Mouse (Mus musculus) c-Kit-negative CD71-positive TER-119-positive erythroid progenitor cells, embryonic 14.5 days (primary cell): Measurements from ENCODE around the gene Myo1d.

ENCODE experiments used
- DNase-seq: peaks from one replicate; pipeline ENCODE4 v3.0.0-alpha.2; 2013; ENCODE audit warnings: low read depth, low spot score

Myo1d gene

GRCm38 (mm10) chr11:80781535-80781934 lies 1.7 kb upstream of the Myo1d start:
- DNase-seq: no peak

- no peak for DNase-seq
These were observed 804 bp downstream of the Myo1d start for GRCm38 (mm10) chr11:80778916-80779526.

- DNase-seq: no peak
These were observed 1.7 kb downstream of the Myo1d start for GRCm38 (mm10) chr11:80778157-80778556.

GRCm38 (mm10) chr11:80777708-80778107 lies 2.1 kb downstream of the Myo1d start:
- no peak for DNase-seq

GRCm38 (mm10) chr11:80775535-80775934 lies 4.3 kb downstream of the Myo1d start:
- no peak for DNase-seq

GRCm38 (mm10) chr11:80772595-80773210 lies 7.1 kb downstream of the Myo1d start:
- DNase-seq: no peak

GRCm38 (mm10) chr11:80771596-80772250 lies 8.1 kb downstream of the Myo1d start:
- no peak for DNase-seq

- no peak for DNase-seq
These were observed 8.6 kb downstream of the Myo1d start for GRCm38 (mm10) chr11:80771186-80771585.

- DNase-seq: no peak
These were observed 12.6 kb downstream of the Myo1d start for GRCm38 (mm10) chr11:80767320-80767617.

- DNase-seq: no peak
These were observed 13.1 kb downstream of the Myo1d start for GRCm38 (mm10) chr11:80766472-80767319.

- DNase-seq: no peak
These were observed 13.8 kb downstream of the Myo1d start for GRCm38 (mm10) chr11:80766068-80766467.

- DNase-seq: no peak
These were observed 17.8 kb downstream of the Myo1d start for GRCm38 (mm10) chr11:80762066-80762465.

- DNase-seq: no peak
These were observed 18.4 kb downstream of the Myo1d start for GRCm38 (mm10) chr11:80761285-80761974.

- no peak for DNase-seq
These were observed 20.8 kb downstream of the Myo1d start for GRCm38 (mm10) chr11:80759023-80759422.

- DNase-seq: no peak
These were observed 25.6 kb downstream of the Myo1d start for GRCm38 (mm10) chr11:80754201-80754600.

- DNase-seq: no peak
These were observed 28.7 kb downstream of the Myo1d start for GRCm38 (mm10) chr11:80751168-80751567.

GRCm38 (mm10) chr11:80749187-80749586 lies 30.6 kb downstream of the Myo1d start:
- DNase-seq: no peak

- DNase-seq: no peak
These were observed 34.4 kb downstream of the Myo1d start for GRCm38 (mm10) chr11:80745426-80745825.

- no peak for DNase-seq
These were observed 35.9 kb downstream of the Myo1d start for GRCm38 (mm10) chr11:80743823-80744410.

GRCm38 (mm10) chr11:80742462-80742861 lies 37.4 kb downstream of the Myo1d start:
- no peak for DNase-seq

GRCm38 (mm10) chr11:80734771-80735170 lies 45.1 kb downstream of the Myo1d start:
- DNase-seq: no peak
